Mouse (Mus musculus) adrenal gland, postnatal 10 days (tissue): ENCODE results near the gene Spock2. TPM values are rescaled to one million over a fixed set of nuclear protein-coding genes. Genes with fewer than 3 reads are reported as not detected.
A peak's percentile ranks its signal among the peaks of the same experiment; 100 is the strongest.

Experiments
- DNase-seq: peaks from one replicate; pipeline ENCODE4 v3.0.0; 2021; ENCODE audit warnings: mixed read lengths
- long read RNA-seq, 2 experiments: library from polyadenylated mRNA; stranded (forward); transcript quantifications; one replicate each; pipeline ENCODE4 v2.0.0; 2021
- total RNA-seq, 2 experiments: library from RNA; stranded (reverse); gene quantifications; 2 replicates each; pipeline ENCODE4 v1.2.3; 2021

Gene Spock2
- total RNA-seq, result 10 to 100 TPM; 32.9 to 37.8 TPM
- long read RNA-seq, experiment 1, partial matches to known transcripts, result 0 of 16 reads
- long read RNA-seq, experiment 1, other reads (novel, unspliced or antisense), result 16 of 16 reads
- long read RNA-seq, experiment 2, partial matches to known transcripts, result 0 of 4 reads
- long read RNA-seq, experiment 2, other reads (novel, unspliced or antisense), result 4 of 4 reads

GRCm38 (mm10) chr10:60106146-60106530, at the start of gene Spock2:
Spock2 (plus strand) TSS chr10:60106219.
- peak; percentile 56 for DNase-seq

GRCm38 (mm10) chr10:60062173-60062572, 43.8 kb upstream of the Spock2 start:
- DNase-seq, result no peak

DNA sequence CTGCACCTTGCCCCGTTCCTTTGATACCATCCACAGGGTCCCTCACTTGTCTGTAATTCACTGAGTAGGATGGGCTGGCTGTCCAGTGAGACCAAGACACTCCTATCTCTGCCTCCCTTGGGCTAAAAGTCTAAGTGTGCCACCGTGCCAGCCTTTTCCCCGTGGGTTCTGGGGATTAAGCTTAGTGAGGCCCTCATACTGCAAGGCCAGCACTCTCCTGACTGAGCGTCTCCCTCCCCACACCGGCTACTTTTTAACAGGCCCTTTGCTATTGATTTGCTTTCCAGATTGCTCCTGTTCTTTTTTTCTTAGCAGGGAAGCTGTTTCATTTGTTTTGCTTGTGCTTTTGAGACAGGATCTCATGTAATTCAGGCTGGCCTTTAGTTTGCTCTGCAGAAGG, 43.1 kb upstream of the Spock2 start:
- no peak for DNase-seq

DNA sequence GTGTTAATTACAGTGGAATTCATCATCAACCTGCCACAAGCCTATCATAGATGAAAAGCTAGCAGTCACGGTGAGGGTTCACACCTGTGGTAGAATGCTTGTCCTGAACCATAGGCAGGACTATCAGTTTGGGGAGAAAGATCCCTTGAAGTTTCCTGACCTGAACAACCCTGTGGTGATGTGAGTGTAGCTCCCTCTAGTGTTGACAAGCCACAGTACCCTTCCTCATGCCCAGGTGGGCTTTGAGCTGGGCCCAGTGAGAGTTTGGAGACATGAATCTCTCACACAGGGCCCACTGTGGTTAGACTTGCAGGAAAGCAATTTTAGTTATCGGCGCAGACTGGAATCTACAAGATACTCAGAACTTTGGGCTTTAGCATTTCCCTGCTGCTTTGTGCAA, 39.5 kb upstream of the Spock2 start:
- peak; percentile 42 for DNase-seq

DNA sequence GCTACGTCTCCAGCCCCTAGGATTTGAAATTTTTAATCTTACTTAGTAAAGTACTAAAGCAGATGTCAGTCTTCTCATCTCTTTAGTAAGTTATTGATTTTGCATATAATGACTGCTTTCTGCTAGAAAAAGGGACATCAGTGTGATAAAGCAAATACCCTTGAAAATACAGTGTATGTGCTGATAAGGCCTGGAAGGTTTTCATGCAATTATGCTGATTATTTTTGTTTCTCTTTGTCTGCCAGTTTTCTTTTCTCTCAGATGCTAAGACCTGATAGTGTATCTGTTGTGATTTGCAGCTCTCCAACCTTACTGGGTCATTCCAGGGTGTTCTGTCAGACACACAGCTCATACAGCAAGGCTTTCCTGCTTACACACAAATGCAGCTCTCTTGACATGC, 30.9 kb upstream of the Spock2 start:
- no peak for DNase-seq

DNA sequence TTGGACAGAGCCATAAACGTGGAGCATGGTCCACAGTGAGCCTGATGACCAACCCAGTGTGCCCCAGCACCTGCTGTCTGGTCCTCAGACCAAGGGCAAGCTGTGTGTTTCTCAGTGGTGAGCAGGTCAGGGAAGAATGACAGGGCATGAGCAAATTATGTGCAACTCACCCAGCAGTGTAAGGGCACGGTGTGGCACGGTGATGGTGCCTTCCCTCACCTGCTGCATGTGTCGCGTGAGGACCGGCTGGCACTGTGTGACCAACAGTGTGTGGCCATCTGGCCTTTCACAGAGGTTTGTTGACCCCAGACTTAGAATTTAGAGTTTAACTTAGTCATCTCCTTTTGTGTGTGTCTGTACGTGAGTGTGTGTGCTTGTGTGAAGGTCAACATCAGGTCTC, 28.8 kb upstream of the Spock2 start:
- no peak for DNase-seq

GRCm38 (mm10) chr10:60077736-60078560, 28.1 kb upstream of the Spock2 start:
- no peak for DNase-seq

DNA sequence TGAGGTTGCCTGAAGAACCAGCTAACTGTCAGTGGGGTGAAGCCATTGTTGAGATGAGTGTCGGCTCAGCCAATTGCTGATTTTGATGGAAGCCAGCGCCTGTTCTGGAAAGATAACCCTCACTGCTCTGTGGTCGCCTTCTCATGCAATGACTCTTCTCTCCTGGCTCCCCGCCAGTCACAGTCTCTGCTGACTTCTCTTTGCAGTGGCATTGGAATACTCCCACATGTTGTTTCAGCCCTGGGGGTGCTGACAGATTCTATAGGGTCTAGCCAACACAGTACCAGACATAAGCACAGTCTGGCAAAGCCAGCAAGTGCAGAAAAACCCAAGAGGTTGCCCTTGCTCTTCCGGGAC, 27.5 kb upstream of the Spock2 start:
- peak; percentile 86 for DNase-seq

DNA sequence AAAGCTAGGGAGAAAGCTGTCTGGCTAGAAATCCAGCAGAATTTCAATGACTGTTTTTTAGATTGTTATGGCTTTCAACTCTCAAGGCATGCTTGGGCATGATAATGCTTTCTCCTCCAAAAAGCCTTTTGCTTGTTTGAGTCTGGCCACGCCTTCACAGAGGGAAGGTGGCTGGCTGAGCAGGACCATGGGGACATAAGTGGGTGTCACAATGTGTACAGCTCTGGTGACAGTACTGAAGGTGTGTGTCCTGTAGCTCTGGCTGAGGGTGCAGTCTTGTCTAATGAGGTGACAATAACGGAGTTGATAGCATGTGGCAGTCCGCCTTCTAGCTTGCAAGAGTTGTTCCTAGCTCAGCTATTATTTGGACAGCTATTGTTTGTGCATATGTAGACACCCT, 25.8 kb upstream of the Spock2 start:
- no peak for DNase-seq

DNA sequence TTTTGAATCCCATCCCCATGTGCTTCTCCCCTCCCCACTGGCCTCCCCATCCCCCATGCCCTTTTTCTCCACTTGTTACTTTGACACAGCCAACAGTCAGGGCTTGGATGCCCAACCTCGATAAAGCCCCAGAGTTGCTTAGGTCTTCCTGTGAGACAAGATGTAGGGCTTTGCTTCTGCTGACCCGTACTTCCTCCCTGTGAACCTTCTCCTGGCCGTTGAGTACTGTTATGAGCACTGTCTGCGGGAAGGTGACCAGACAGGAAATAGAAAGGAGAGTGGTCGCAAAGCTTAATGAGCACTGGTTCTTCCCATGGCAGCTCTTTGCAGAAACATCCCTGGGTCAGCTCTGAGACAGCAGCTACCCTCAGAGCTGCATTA, 25.4 kb upstream of the Spock2 start:
- no peak for DNase-seq

- DNase-seq, result peak; percentile 38
Observed at GRCm38 (mm10) chr10:60080982-60081825, 24.8 kb upstream of the Spock2 start.

- DNase-seq, result peak; percentile 64
Observed at GRCm38 (mm10) chr10:60081905-60082304, 24.1 kb upstream of the Spock2 start.

DNA sequence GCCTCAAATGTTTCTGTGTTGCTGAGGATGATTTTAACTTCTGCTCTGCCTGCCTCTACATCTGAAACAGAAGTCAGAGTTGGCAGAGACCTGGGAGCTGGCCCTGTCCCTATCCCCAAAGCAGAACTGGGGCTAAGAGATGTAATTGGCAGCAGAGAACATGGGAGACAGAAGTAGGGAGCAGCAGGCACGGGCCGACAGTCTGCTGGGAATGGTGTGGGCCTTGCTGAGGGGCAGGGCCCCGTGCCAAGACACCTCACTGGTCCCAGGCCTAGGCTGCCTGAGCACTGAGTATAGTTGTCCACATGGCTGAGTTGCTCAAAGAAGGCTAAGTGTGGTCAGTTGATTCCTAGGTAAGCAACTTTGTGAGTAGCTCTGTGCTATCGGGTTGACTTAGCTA, 22.0 kb upstream of the Spock2 start:
- DNase-seq, result peak; percentile 28

GRCm38 (mm10) chr10:60092311-60092710, 13.7 kb upstream of the Spock2 start:
- no peak for DNase-seq

GRCm38 (mm10) chr10:60093751-60094150, 12.3 kb upstream of the Spock2 start:
- DNase-seq, result no peak

GRCm38 (mm10) chr10:60095558-60095957, 10.5 kb upstream of the Spock2 start:
- DNase-seq, result no peak

GRCm38 (mm10) chr10:60096302-60096701, 9.7 kb upstream of the Spock2 start:
- DNase-seq, result no peak

- no peak for DNase-seq
Observed at GRCm38 (mm10) chr10:60097146-60097545, 8.9 kb upstream of the Spock2 start.

GRCm38 (mm10) chr10:60097774-60098173, 8.2 kb upstream of the Spock2 start:
- DNase-seq, result no peak

- no peak for DNase-seq
Observed at GRCm38 (mm10) chr10:60105391-60106145, 451 bp upstream of the Spock2 start.

DNA sequence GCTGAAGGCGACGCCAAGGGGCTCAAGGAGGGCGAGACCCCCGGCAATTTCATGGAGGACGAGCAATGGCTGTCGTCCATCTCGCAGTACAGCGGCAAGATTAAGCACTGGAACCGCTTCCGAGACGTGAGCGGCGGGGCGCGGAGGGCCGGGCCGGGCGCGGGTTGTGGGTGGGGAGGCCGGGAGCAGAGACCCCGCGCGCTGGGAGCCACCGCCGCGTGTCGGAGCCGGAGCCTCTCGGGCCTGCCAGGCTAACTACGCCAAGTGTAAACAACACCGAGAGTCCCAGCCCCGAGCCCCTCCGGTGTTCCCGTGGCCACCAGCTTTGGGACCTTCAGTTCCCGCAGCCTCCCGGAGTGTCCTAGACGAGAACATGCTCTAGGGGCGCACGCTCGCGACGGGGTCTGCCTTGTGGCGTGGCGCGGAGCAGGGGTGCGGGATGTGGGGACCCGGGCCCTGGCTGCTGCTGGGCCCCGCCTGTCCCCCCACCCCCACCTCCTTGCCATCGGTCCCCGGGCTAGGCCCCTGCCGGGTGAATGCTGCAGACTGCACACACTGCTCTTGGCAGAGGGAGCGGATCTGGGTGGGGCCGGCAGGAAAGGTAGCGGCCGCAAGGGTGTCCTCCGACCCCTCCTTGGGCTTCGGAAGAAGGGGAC, 640 bp downstream of the Spock2 start:
- peak; percentile 54 for DNase-seq

GRCm38 (mm10) chr10:60107448-60107847, 1.4 kb downstream of the Spock2 start:
- peak; percentile 42 for DNase-seq
